Mouse (Mus musculus): Measurements from ENCODE around the gene Dxo.
"Not testable (repeated sequence)": the region's sequence is repeated elsewhere in the genome, so short reads cannot be mapped to it uniquely, and the experiment has no call there.

The Dxo gene

GRCm38 (mm10) chr17:34836856-34837221 lies at the start of gene Dxo, which contains the start of gene Stk19:
Gene Dxo (plus strand): TSS chr17:34837019.
Gene Stk19 (minus strand): TSS chr17:34836945.
- DNase-seq (ENCODE audit: low spot score) = peak; percentile 89

GRCm38 (mm10) chr17:34795016-34795415 lies 41.8 kb upstream of the Dxo start:
- no peak for DNase-seq (ENCODE audit: low spot score)

- no peak for DNase-seq (ENCODE audit: low spot score)
Measured at GRCm38 (mm10) chr17:34795633-34796032, 41.2 kb upstream of the Dxo start.

- no peak for DNase-seq (ENCODE audit: low spot score)
Measured at GRCm38 (mm10) chr17:34796311-34797140, 40.3 kb upstream of the Dxo start.

GRCm38 (mm10) chr17:34797211-34797995 lies 39.4 kb upstream of the Dxo start:
- DNase-seq (ENCODE audit: low spot score) = not testable (repeated sequence)

- not testable (repeated sequence) for DNase-seq (ENCODE audit: low spot score)
Measured at GRCm38 (mm10) chr17:34798071-34798470, 38.7 kb upstream of the Dxo start.

GRCm38 (mm10) chr17:34798866-34799530 lies 37.8 kb upstream of the Dxo start:
- no peak for DNase-seq (ENCODE audit: low spot score)

- DNase-seq (ENCODE audit: low spot score) = no peak
Measured at GRCm38 (mm10) chr17:34799531-34799925, 37.3 kb upstream of the Dxo start.

- not testable (repeated sequence) for DNase-seq (ENCODE audit: low spot score)
Measured at GRCm38 (mm10) chr17:34800781-34801305, 36.0 kb upstream of the Dxo start.

GRCm38 (mm10) chr17:34802756-34803155 lies 34.1 kb upstream of the Dxo start:
- not testable (repeated sequence) for DNase-seq (ENCODE audit: low spot score)

GRCm38 (mm10) chr17:34803367-34803766 lies 33.5 kb upstream of the Dxo start:
- not testable (repeated sequence) for DNase-seq (ENCODE audit: low spot score)

GRCm38 (mm10) chr17:34804301-34804700 lies 32.5 kb upstream of the Dxo start, which contains the start of gene Cyp21a1:
Gene Cyp21a1 (minus strand): TSS chr17:34804561.
- not testable (repeated sequence) for DNase-seq (ENCODE audit: low spot score)

- DNase-seq (ENCODE audit: low spot score) = no peak
Measured at GRCm38 (mm10) chr17:34804871-34805562, 31.8 kb upstream of the Dxo start.

GRCm38 (mm10) chr17:34807176-34807575 lies 29.6 kb upstream of the Dxo start:
- DNase-seq (ENCODE audit: low spot score) = no peak

GRCm38 (mm10) chr17:34808599-34809205 lies 28.1 kb upstream of the Dxo start:
- DNase-seq (ENCODE audit: low spot score) = no peak

- DNase-seq (ENCODE audit: low spot score) = not testable (repeated sequence)
Measured at GRCm38 (mm10) chr17:34810411-34810810, 26.4 kb upstream of the Dxo start.

- not testable (repeated sequence) for DNase-seq (ENCODE audit: low spot score)
Measured at GRCm38 (mm10) chr17:34810811-34811210, 26.0 kb upstream of the Dxo start.

GRCm38 (mm10) chr17:34811275-34811674 lies 25.5 kb upstream of the Dxo start:
- DNase-seq (ENCODE audit: low spot score) = no peak

- not testable (repeated sequence) for DNase-seq (ENCODE audit: low spot score)
Measured at GRCm38 (mm10) chr17:34813747-34814146, 23.1 kb upstream of the Dxo start.

- DNase-seq (ENCODE audit: low spot score) = no peak
Measured at GRCm38 (mm10) chr17:34814818-34815370, 21.9 kb upstream of the Dxo start.

GRCm38 (mm10) chr17:34830776-34831175 lies 6.0 kb upstream of the Dxo start:
- not testable (repeated sequence) for DNase-seq (ENCODE audit: low spot score)

All from spleen, adult 12 weeks (tissue).